Mouse (Mus musculus) bone marrow macrophage, adult 2 months (primary cell): ENCODE measurements around the gene Slc25a44. TPM values are rescaled to one million over a fixed set of nuclear protein-coding genes. Genes with fewer than 3 reads are reported as not detected.
A peak's percentile ranks its signal among the peaks of the same experiment; 100 is the strongest.

ENCODE experiments used
- H3K27ac ChIP-seq: 2 replicates; pipeline ENCODE4 v1.5.1; 2012; ENCODE audit warnings: low read depth, low read length; ENCODE audit not compliant: insufficient read depth
- H3K4me1 ChIP-seq: 2 replicates; pipeline ENCODE4 v1.6.1; 2012; ENCODE audit warnings: low read length; ENCODE audit not compliant: control insufficient read depth, insufficient read depth
- H3K4me3 ChIP-seq: 2 replicates; pipeline ENCODE4 v1.5.1; 2012; ENCODE audit warnings: mild to moderate bottlenecking, low read length, moderate library complexity; ENCODE audit not compliant: insufficient read depth
- CTCF ChIP-seq: IDR thresholded peaks from 2 replicates; pipeline ENCODE4 v1.5.1; 2012; ENCODE audit warnings: low read depth, mild to moderate bottlenecking, low read length, moderate library complexity
- POLR2A ChIP-seq: IDR thresholded peaks from 2 replicates; pipeline ENCODE4 v1.6.1; 2012; ENCODE audit warnings: mild to moderate bottlenecking, low read depth, low read length, borderline replicate concordance
- polyA plus RNA-seq: library from polyadenylated mRNA; stranded (reverse); fragments of >200 nt; gene quantifications from 2 replicates; pipeline ENCODE4 v1.2.4, GENCODE M21; 2012; ENCODE audit not compliant: missing spikeins, insufficient read depth, insufficient read length

Gene Slc25a44
- polyA plus RNA-seq, 1 experiment = 14.0 TPM

- no peak overlapping the region for H3K4me3 ChIP-seq
- no peak for TF ChIP-seq POLR2A
- no peak for TF ChIP-seq CTCF
- no peak overlapping the region for H3K27ac ChIP-seq
- peaks cover 48% of the 10 kb centered on the region for H3K4me1 ChIP-seq
Observed at GRCm38 (mm10) chr3:88452246-88452645, 27.3 kb upstream of the Slc25a44 start.

- TF ChIP-seq CTCF = no peak
- no peak for TF ChIP-seq POLR2A
- peaks cover 44% of the 10 kb centered on the region for H3K4me1 ChIP-seq
- H3K27ac ChIP-seq = no peak overlapping the region
- H3K4me3 ChIP-seq = no peak overlapping the region
Observed at GRCm38 (mm10) chr3:88450379-88451131, 25.6 kb upstream of the Slc25a44 start.

DNA sequence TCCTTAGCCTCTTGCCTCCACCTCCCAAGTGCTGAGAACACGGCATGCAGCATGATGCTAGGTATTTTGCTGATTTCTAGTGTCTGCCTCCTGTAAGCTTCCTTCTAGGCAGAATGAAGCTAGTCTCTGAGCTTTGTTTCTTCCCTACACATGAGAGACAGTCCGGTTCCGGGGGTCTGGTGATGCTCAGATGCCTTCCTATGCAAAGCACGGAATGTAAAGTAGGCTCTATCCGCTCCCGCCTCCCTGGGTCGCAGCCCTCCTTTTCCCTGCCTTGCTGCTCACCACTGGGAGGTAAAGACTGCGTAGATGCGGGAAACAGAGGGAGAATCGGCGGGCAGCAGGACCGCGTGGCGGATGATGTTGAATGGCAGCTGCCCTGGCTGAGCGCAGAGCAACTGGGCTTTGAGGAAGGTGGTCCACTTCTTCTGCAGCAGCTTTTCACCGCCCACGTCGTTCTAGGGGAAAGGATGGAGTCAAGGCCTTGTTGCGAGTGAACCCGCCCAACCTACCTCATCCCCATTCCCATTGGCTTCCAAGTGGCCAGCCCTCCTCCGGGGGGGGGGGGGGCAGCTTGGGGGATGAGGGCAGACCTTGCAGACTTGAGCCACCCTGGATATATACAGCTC lies 24.6 kb upstream of the Slc25a44 start:
- Histone ChIP-seq H3K27ac (no peak overlapping the region), H3K4me3 (no peak overlapping the region), H3K4me1 (peaks cover 45% of the 10 kb centered on the region)
- TF ChIP-seq CTCF (no peak), POLR2A (no peak)

GRCm38 (mm10) chr3:88448443-88448842 lies 23.5 kb upstream of the Slc25a44 start:
- H3K4me1 ChIP-seq = peaks cover 40% of the 10 kb centered on the region
- TF ChIP-seq POLR2A = no peak
- no peak for TF ChIP-seq CTCF
- no peak overlapping the region for H3K4me3 ChIP-seq
- no peak overlapping the region for H3K27ac ChIP-seq

- H3K4me1 ChIP-seq = peaks cover 37% of the 10 kb centered on the region
- no peak overlapping the region for H3K4me3 ChIP-seq
- H3K27ac ChIP-seq = no peak overlapping the region
- TF ChIP-seq POLR2A (no peak), CTCF (no peak)
Observed at GRCm38 (mm10) chr3:88447676-88448183, 22.8 kb upstream of the Slc25a44 start.

- Histone ChIP-seq H3K27ac (peak overlapping the region; percentile 79), H3K4me1 (peaks cover 43% of the 10 kb centered on the region), H3K4me3 (peak overlapping the region; percentile 41)
- TF ChIP-seq CTCF = no peak
- no peak for TF ChIP-seq POLR2A
Observed at GRCm38 (mm10) chr3:88446471-88447123, 21.7 kb upstream of the Slc25a44 start.

DNA sequence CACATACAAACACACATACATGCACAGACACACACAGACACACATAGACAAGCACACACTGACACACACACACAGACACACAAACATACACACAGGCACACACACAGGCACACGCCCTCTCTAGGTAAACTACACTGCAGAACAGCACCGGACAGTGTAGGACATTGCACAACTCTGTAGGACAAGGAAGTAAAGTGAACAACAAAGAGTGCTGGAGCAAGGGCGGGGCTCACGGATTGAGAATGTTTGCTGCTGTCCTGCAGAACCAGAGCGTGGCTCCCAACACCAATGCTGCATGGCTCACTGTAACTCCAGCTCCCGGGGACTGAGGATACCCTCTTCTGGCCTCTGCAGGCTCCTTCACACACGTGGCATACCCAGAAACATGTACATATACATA lies 17.9 kb upstream of the Slc25a44 start:
- Histone ChIP-seq H3K4me1 (peaks cover 53% of the 10 kb centered on the region), H3K27ac (peak overlapping the region; percentile 60)

DNA sequence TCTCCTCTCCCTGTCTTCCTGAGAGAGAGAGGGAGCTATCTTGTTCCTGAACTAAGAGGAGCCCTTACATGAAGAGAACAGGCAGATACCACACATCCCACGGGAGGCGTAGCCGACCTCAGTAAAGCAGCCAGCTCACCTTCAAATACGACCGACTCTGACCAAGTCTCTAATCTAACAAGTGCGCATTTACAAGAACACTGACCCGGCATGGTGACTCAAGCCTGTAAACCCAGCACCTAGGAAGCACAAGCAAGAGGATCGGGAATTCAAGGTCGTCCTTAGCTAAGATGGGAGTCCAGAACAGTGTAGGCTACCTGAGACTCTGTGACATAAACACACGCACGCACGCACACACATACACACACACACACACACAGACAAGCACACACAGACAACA lies 17.5 kb upstream of the Slc25a44 start:
- Histone ChIP-seq H3K27ac (peak overlapping the region; percentile 13; the same call in 1 of the 2 replicates), H3K4me1 (peaks cover 49% of the 10 kb centered on the region), H3K4me3 (no peak overlapping the region)
- no peak for TF ChIP-seq POLR2A
- TF ChIP-seq CTCF = no peak

More for the DNA sequence above, 17.9 kb upstream of the Slc25a44 start:
- TF ChIP-seq POLR2A (no peak), CTCF (no peak)
- H3K4me3 ChIP-seq = no peak overlapping the region

- Histone ChIP-seq H3K27ac (peak overlapping the region; percentile 50; the same call in 1 of the 2 replicates), H3K4me1 (peaks cover 37% of the 10 kb centered on the region), H3K4me3 (peak overlapping the region; percentile 53)
- TF ChIP-seq POLR2A (no peak), CTCF (peak; percentile 51; the same call in 1 of the 2 replicates)
Observed at GRCm38 (mm10) chr3:88440500-88441381, 15.8 kb upstream of the Slc25a44 start.
